Mouse (Mus musculus) urinary bladder, adult 2 months (tissue): ENCODE results near the gene Olfr1441. TPM values are rescaled to one million over a fixed set of nuclear protein-coding genes. Genes with fewer than 3 reads are reported as not detected.

Source experiments
- DNase-seq: peaks from one replicate; pipeline ENCODE4 v3.0.0; 2022; ENCODE audit warnings: low spot score
- polyA plus RNA-seq: library from polyadenylated mRNA; depleted of rRNA; stranded (reverse); fragments of >200 nt; gene quantifications from 2 replicates; pipeline ENCODE4 v1.2.3, GENCODE M21; 2012; rRNA removed

The Olfr1441 gene
- not detected in 2 replicates for polyA plus RNA-seq

DNA sequence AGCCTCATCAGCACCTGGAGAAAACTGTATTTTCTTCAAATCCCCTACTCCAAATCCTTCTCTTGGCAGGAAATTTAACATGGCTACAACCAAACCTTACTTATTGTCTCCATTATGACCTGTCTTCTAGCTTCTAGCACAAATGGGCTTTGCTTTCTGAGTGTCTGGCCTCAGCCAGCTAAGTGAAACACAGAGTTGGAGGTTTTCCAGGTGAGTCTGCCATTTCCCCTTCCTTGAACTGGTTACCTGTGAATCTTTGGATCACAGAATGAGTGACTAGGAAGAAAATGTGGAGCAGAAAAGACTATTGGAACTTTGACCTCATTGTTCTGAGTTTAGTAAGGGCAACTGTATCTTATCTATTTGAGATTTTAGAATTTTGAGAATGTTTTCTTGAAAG lies at the start of gene Olfr1441:
Olfr1441 (plus strand) TSS at position 73 of the 400 bp plus-strand sequence.
- no peak for DNase-seq

DNA sequence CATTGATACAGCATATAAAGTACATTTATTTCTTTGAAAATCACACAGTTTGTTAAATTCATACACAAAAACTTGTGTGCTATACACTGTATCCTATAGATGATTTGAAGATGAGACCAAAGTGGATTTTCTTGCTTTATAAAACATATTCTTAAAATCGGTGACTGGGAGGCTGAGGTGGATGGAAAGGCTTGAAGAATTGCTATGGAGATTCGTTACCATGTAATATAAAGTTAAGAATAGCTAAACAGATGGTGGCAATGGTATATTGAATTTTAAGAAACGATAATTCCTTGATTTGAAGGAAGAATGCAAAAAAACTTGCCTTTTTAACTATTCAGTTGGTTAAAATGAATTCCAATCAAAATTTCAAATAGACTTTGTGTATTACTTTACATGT lies 44.2 kb upstream of the Olfr1441 start:
- no peak for DNase-seq

DNA sequence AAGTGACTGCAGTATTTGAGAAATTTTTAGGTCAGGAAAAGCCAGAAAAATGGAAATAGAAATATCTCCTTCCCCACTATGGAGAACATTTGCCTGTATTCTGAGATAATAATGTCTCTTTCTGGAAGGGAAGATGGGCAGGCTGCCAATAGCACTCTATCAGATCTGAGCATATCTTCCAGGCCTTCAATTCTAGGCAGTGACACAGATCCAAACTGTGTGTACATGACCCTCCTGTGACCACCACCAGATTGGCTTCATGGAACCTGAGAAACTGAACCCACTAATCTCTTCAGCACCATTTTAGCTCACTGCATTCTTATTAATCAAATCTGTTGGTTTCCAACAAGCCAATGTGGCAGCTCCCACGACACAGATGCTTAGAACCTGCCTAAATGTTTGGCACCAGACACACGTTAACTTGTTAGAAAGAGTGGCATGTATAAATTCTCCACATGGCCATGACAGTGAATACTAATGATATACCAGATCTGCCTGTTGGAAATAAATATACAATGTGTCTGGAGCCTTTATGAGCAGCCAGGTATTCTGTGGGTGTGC lies 42.7 kb upstream of the Olfr1441 start:
- DNase-seq = no peak

DNA sequence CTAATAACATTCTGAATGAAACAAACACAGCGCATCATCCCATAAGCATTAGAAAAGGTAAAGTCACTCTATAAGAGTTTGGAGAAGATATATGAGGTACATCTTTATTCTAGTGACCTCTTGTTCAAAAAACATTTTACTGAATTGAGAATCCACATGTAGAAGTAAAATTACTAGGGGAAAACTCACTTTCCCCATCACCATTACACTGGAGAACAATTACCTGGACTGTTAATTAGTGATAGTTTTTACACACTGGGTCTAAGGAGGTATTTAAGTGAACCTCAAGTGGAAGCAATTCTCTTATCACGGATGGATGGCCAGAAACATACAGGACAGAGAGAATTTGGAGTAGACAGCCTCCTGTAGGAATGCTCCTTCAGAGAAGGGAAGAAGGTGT lies 30.3 kb upstream of the Olfr1441 start, which contains the start of gene Olfr1440:
Olfr1440 (plus strand) TSS at position 301 of the 400 bp plus-strand sequence.
- no peak for DNase-seq

DNA sequence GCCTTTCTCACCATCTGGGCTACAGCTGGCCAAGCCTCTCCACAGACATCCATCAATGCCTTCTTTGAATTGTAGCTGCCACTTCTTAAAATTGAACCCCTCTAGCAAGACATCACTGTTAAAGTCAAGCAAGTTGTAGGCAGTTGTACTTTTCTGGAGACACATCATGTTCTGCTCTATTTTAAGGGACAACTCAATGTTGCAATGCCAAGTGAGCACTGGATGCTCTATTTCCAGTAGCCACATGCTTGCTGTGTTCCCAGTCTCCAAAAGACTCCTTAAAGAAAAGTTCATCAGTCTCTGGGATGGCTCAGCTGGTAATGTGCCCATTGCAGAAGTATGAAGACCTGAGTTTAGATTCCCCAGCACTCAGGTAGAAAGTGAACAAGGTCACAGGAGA lies 3.5 kb upstream of the Olfr1441 start:
- DNase-seq = no peak

DNA sequence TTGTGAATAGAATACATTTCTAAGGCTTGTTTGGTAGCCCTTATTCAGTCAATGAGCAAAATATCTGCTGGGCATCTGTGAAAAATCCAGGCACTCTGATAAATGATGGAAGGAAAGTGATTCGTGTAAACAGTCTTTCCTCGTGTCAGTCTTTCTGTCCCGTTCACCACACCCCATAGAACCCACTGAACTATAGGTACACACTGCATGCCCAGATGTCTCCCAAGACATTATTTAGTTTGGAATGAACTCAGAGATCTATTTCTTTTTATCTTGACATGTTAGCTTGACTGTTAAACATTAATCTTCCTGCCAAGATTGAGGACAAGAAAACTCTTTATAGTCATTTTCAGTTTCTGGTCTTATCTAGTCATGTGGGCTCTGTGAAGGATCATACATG lies 1.1 kb downstream of the Olfr1441 start:
- no peak for DNase-seq

DNA sequence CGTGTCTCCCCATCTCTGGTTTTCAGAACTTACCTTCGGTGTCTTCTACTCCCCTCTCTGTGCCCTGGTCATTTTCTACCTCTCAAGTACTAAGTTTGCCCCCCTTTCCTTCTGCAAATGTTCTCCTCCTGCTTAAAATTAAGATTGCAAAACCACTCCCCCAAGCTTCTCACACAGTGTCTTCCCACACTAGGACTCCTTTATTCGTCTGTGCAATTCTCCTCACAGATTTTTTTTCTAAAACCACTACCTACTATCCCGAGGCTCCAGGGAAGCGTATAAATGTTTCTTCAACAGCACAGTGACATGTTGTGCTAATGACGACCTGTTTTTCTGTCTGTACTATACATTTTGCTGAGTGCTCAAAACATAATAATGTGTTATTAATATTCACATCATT lies 3.3 kb downstream of the Olfr1441 start:
- no peak for DNase-seq

DNA sequence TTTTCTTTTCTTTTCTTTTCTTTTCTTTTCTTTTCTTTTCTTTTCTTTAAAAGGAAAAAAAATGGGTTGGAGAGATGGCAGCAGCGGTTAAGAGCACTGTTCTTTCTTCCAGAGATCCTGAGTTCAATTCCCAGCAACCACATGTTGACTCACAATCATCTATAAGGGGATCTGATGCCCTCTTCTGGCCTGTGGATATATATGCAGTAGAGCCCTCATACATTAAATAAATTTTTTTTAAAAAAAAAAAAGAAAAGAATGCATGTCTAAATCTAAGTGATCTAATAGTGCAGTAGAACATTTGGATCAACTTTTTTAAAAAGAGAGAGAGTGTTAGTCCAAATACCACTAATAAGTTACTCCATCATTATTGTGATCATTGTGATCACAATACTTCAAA lies 4.4 kb downstream of the Olfr1441 start:
- DNase-seq = no peak

DNA sequence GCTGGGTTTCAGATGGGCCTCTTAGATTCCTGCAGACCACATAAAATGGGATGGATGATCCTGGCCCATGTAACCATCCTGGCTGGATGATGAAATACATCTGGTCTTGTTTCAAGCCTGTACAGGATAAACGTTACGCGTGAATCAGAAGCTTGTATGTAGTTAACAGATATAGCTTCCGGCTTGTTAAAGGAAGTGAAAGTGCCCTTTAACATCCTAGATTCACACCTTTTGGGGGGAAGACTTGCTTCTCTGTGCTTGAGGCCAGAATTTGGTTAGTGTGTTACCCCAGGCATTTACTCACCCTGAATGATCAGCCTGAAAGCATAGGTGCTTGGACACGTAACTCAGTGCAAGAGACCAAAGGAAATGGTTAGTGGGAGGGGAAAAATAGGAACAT lies 9.9 kb downstream of the Olfr1441 start:
- DNase-seq = no peak

DNA sequence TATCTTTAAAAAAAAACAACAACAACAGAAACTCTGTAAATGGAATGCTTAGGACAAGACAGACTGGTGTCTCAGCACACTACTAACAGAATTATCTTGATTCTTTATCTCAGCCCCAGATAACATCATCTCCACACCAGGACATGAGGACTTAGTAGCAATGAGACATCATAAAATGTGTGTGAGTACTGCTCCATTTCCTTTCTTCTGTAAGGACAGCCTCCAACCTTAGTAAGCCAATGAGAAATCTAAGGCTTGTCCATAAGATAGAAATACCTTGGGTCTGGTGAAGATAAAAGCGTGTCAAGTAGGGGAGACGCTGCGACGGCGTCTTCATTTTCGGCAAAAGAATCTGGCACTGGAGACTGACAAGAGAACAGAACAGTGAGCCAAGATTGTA lies 10.4 kb downstream of the Olfr1441 start, which contains the start of gene Pfpl:
Pfpl (plus strand) TSS at position 301 of the 400 bp plus-strand sequence.
- no peak for DNase-seq

DNA sequence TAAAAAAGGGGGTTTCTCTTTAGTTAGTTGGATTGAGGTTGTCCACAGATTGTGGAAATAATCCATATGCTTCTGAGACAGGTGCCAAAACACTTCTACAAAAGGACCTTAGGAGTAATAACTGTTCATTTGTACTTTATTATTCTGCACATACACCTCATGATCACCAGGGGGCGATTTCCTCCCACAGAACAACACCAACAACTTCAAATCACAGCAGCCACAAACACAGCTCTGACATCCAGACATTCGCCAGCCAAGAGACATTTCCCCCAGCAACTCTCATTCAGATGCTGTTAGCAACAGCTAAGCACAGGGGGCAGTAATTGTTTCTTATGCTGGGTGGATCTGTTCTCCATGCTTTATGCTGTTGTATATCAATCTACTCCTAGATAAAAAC lies 15.8 kb downstream of the Olfr1441 start:
- no peak for DNase-seq

DNA sequence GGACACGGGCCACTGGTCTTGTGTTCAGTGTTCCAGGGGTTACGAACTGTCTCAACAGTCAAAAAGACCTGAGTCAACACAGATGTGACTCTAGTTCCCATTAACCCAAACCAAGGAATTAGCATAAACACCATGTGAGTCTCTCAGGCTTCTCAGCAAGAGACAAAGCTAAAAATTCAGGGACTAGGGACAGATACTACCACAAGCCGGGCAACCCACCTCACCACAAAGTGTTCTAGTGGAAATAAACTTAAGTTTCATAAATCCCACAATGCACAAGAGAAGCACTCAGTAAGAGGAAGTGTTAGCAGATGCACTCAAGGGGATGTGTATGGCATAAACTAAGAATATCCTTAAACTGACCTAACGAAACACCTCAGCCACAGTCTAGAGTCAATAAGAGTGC lies 17.8 kb downstream of the Olfr1441 start:
- DNase-seq = no peak

DNA sequence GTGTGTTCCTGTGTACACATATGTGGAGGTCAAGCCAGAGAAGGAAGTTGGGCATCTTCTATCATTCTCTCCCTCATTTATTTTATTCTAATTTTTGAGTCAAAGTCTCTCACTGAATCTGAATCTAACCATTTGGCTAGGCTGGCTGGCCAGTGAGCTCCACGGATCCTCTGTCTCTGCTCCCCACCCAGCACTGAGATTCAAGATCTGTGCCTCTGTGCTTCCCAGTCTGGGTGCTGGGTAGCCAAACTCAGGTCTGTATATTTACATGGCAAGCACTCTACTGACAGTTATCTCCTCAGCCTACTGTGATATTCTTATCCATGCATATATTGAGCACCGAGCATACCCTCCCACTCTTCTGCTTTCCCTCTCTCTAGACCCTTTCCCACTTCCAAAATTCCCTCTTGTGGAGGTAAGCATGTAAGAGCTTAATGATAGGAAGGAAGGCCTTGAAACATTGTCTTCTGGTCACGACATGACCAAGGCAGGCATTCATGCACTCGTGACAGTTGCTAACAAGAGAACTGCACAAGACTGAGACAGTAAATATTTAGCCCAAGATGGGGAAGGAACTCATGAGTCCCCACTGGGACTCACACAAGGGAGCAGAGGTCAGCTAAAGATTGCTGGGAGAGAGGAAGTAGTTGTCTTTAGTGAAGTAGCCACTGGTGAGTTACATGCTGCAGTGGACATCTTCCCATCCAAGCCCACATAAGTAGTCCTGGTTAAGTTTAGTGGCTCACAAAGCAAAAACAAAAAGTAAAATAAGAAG lies 18.7 kb downstream of the Olfr1441 start:
- no peak for DNase-seq

DNA sequence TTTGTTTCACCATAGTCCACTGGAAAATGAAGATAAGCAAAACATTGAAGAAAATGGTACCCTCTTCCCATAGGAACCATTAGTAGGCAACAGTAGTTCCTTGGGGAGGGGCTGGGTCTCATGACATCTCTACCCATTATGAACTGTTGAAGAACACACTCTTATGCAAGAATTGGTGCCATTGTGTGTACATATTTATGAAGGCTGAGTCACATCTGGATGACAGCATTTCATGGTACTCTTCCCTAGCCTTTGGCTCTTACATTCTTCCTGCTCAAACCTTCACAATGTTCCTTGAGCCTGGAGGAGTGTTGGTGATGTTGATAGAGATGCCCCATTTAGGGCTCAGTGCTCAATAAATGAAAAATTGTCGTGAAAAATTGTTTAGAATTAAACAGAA lies 22.3 kb downstream of the Olfr1441 start:
- DNase-seq = no peak

DNA sequence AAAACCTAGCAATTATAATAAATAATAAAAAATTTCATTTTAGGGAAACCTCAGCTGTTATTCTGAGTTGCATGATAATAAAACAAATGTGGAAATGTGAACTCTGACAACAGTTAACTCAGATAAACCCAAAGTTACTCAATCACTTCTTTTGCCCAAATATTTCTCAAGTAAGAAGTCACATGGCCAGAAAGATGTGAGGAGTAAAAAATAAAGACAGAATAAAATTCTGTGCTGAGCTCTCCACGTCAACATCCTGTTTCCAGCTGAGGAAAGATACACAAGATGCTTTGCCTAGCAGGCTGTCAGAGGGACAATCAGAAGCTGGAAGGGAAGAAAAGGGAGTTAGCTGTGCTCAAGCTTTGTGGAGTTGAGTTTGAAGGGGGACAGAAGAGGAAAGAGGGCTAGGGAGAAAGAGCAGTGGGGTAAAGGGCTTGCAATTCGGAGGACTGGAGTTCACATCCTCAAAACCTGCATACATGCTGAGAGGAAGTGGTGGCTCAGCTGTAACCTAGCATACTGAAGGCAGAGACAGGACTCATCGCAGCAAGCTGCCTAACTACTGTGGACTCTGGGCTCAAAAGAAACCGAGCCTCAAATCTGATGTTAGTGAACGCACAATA lies 23.0 kb downstream of the Olfr1441 start:
- DNase-seq = no peak

DNA sequence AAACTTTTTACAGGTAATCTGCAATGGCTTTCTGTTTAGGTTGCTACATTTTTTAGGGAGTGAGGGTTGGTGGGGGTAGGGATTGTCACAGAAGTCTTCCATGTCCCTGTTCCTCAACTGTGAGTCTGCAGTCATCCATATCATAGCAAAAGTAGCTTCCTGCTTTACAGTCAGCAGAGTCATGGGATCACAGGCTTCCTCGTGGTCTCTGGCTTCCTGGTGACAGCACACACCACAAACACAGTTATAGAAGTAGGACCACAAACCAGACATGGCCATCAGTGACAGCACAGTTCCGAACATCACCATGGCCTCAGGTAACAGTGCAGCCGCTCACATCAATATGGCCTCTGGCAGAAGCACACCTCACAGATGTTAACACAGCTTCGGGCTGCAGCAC lies 25.3 kb downstream of the Olfr1441 start:
- DNase-seq = no peak

DNA sequence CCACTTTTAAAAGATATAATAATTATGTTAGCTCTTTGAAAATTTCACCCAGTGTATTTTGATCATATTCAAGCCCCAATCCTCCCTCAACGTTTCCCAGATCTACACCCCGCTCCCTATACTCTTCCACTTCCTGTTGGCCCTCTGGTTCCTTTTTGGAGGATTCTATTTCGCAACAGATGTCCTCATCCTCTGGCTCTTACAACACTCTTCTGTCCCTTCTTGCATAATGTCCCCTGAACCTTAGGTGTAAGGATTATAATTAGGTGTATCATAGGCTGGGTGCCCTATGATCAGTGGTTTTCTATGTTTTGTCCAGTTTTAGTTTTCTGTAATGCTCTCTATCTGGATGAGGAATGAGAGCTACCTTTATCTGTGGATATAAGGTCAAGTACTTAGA lies 27.8 kb downstream of the Olfr1441 start:
- no peak for DNase-seq

DNA sequence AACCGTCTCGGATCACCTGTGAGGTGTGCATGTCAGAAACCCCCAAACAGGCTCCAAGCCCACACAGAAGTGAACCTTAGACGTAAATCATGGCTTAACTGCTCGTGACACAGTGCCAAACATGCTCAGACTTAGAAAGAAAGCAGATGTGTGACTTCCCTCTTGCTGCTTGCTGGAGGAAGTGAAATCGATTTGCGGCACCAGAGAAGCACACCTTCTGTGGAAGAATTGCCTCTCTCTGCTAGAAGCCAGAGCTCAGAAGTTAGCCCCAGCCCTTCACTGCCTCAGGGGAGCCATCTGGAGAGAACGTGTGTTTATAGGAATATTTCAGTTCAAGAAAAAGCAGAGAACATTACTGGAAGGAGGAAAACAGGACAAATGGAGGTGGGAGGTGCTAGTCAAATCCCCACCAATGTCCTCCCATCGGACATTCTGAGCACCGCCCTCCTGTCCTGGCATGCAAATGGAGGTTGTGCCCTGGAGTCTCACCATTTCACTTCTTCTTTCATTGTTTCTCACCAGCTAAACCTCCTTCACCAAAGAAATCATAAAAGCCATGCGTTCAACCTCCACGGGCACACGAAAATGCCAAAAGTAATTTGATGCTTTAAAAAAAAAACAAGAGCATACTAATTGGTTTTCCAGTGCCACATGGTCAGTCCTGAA lies 40.3 kb downstream of the Olfr1441 start:
- DNase-seq = no peak

DNA sequence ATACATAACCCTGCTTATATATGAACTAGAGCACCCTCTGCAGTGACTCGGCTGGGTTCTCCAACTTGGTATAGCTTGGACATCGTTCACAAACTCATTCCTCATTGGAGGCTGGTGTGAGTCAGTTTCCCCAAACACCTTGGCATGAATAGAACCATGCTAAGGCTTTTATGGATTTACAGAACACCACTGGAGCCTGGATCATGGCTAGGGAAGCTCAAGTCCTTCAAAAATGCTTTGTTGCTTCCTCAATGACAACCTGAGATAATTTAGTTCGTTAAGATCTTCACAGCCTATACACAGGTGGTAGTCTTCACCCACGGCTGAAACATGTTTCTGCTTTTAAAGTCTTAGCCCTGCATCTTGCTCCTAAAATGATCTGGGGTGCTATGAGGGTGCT lies 42.3 kb downstream of the Olfr1441 start:
- no peak for DNase-seq

DNA sequence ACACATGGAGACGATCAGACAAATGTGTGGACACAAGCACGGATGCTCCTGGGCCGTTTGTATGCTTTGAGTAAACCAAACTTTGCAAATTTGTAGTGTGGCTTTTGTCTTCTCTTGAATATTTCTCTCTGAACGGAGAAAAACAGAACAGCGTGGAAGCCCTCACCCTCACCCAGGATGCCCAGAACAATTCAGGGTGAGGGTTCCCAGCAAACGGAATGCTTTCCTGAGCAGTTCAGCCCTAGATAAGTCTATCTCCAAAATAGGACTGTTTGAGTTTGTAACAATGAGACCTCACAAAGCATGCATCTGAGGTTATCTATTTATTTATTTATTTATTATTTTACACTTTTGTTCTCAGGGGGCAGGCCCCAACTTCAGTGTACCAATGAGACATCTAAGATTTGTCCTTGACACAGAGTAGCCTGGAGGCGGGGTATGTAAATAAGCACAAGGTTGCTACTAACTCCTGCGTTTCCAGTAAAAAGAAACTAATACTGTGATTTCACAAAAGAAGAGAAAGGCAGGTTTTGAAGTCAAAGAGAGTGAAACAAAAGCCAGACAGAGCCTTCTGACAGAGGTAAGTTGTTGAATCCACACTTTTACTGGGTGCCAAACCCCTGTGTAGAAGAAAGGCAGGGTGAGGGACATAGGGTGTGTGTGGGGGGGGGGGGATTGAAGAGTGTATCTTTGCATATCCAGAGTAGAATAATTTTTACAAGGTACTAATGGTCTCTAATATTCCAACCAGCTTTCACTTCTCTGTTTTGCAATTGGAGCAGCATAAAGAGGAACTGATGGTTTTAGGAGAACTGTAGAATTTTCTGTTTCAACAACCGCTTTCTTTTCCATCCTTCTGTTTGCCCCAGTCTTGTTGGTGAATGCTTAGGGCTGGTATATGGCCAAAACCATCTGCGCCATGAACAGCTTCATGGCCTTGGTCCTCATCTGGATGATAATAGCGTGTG lies 43.3 kb downstream of the Olfr1441 start, which contains the start of gene Mpeg1:
Mpeg1 (plus strand) TSS at position 498 of the 968 bp plus-strand sequence.
- no peak for DNase-seq
